Mouse (Mus musculus): ENCODE results near the gene Acot11. TPM values are rescaled to one million over a fixed set of nuclear protein-coding genes. Genes with fewer than 3 reads are reported as not detected.

The Acot11 gene
- total and polyA plus RNA-seq, 2 experiments from 2014 or later, result 1.8 to 7.0 TPM

DNA sequence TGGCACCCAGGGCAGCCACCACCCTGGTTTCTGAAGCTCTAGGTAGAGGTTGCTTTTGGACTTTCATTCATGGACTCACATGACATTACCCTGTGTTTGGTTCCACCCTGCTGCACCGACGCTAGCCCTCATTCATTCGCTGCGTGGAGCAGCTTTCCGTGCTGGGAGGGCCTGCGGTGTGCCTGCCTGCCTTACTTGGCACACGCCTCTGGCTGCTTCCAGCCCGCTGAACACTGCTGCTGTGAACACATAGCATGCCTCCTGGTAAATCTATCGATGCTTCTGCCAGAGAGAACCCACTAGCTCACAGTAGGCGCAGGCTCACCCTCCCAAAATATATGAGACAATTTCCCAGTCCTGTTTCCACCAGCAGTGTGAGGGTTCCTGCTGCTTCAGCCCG, 100.4 kb downstream of the Acot11 start:
- TF ChIP-seq CTCF (IDR thresholded peaks at IDR 0.05), result no peak
- Histone ChIP-seq H3K4me2 (ENCODE audit: low read depth, low read length, poor library complexity, severe bottlenecking) (no peak overlapping the region), H3K4me1 (ENCODE audit: insufficient read depth, low read length) (peaks cover 25% of the 10 kb centered on the region), H3K36me3 (ENCODE audit: insufficient read depth, low read length) (no peaks in the 10 kb centered on the region), H3K4me3 (ENCODE audit: low read depth, low read length) (no peak overlapping the region), H3K27me3 (ENCODE audit: insufficient read depth, low read length) (no peaks in the 10 kb centered on the region), H3K9ac (replicated peaks; ENCODE audit: low read length, poor library complexity, severe bottlenecking) (peak overlapping the region; percentile 19; the same call in 1 of the 2 replicates), H3K27ac (ENCODE audit: low read depth, low read length) (peak overlapping the region; percentile 74), H3K9me3 (ENCODE audit: low read length) (no peaks in the 10 kb centered on the region)
- 28% methylated on average over 11 of the region's 11 CpGs for WGBS
- DNase-seq (ENCODE audit: low spot score), result peak; percentile 77
- no peak for ATAC-seq (ENCODE audit: low FRiP score)

DNA sequence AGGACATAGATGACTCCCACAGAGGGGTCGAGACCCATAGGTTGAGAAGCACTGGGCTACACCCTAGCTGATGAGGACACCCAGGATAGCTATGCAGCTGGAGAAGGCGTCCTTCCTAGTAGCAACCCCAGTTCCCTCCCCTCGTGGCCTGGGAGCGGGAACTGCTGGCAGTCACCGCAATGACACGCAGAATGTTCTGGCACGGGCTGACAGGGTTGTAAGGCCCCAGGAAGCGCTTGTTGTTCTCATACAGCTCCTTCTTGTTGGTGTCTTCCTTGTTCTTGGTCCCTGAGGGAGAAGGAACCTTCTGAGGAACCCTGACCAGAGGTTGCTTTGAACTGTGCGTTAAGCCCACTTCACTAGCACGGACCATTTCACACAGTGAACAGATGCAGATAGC, 100.8 kb downstream of the Acot11 start:
- no peaks in the 10 kb centered on the region for H3K36me3 ChIP-seq (ENCODE audit: insufficient read depth, low read length)

DNA sequence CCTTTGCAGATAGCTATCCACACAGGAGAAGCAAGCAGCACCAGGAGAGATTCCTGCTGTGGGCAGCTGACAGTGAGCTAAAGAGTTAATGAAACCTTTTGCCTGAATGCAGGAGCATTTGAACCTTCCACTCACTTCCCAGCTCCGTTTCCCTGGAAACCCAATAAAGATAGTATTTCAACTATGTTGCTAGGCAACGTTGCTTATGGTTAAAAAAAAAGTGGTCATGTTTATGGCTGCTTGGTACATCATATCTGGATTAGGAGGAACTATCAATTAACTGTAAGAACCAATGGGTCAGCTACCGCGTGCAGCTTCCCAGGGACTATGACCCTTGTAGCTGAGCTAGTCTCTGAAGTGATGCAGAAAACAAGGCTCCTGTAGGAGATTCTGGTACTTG, 104.0 kb downstream of the Acot11 start:
- peaks cover 25% of the 10 kb centered on the region for H3K4me1 ChIP-seq (ENCODE audit: insufficient read depth, low read length)
- no peak overlapping the region for H3K4me3 ChIP-seq (ENCODE audit: low read depth, low read length)
- H3K27ac ChIP-seq (ENCODE audit: low read depth, low read length), result peak overlapping the region; percentile 77
- DNase-seq (ENCODE audit: low spot score), result peak; percentile 72
- no peaks in the 10 kb centered on the region for H3K36me3 ChIP-seq (ENCODE audit: insufficient read depth, low read length)
- no peaks in the 10 kb centered on the region for H3K9me3 ChIP-seq (ENCODE audit: low read length)
- no peaks in the 10 kb centered on the region for H3K27me3 ChIP-seq (ENCODE audit: insufficient read depth, low read length)
- WGBS, result 13% methylated on average over 4 of the region's 4 CpGs
- ATAC-seq (ENCODE audit: low FRiP score), result no peak
- H3K4me2 ChIP-seq (ENCODE audit: low read depth, low read length, poor library complexity, severe bottlenecking), result 0 out of 2 replicates have a peak overlapping the region, but pooled peaks have one; percentile 15
- no peak overlapping the region for H3K9ac ChIP-seq (replicated peaks; ENCODE audit: low read length, poor library complexity, severe bottlenecking)
- no peak for TF ChIP-seq CTCF (IDR thresholded peaks at IDR 0.05)

More for the DNA sequence above, 100.8 kb downstream of the Acot11 start:
- WGBS, result 82% methylated on average over 10 of the region's 10 CpGs
- no peaks in the 10 kb centered on the region for H3K9me3 ChIP-seq (ENCODE audit: low read length)
- no peak overlapping the region for H3K4me2 ChIP-seq (ENCODE audit: low read depth, low read length, poor library complexity, severe bottlenecking)
- TF ChIP-seq CTCF (IDR thresholded peaks at IDR 0.05), result no peak
- peak overlapping the region; percentile 74 for H3K27ac ChIP-seq (ENCODE audit: low read depth, low read length)
- peaks cover 25% of the 10 kb centered on the region for H3K4me1 ChIP-seq (ENCODE audit: insufficient read depth, low read length)
- DNase-seq (ENCODE audit: low spot score), result no peak
- no peak overlapping the region for H3K9ac ChIP-seq (replicated peaks; ENCODE audit: low read length, poor library complexity, severe bottlenecking)
- H3K4me3 ChIP-seq (ENCODE audit: low read depth, low read length), result no peak overlapping the region
- no peak for ATAC-seq (ENCODE audit: low FRiP score)
- no peaks in the 10 kb centered on the region for H3K27me3 ChIP-seq (ENCODE audit: insufficient read depth, low read length)

DNA sequence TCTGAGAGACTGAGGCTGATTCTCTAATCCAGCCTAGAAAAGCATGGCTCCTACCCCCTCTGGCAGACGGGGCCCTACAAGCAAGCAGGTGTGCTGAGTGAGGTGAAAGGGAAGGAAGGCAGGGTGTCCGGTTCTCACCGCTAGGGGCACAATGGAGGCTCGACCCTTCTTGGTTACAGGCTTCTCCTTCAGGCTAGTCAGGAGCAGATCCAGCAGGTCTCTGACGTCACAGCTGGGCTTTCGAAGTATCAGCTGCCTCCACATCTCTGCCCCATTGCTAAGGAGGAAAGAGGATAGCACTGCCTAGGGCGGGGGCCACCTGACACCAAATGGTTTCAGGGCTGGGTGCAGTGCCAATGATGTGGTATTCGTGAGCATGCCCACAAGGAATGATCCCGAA, 104.8 kb downstream of the Acot11 start:
- H3K9ac ChIP-seq (replicated peaks; ENCODE audit: low read length, poor library complexity, severe bottlenecking), result no peak overlapping the region
- no peaks in the 10 kb centered on the region for H3K9me3 ChIP-seq (ENCODE audit: low read length)
- H3K4me2 ChIP-seq (ENCODE audit: low read depth, low read length, poor library complexity, severe bottlenecking), result no peak overlapping the region
- peak overlapping the region; percentile 77 for H3K27ac ChIP-seq (ENCODE audit: low read depth, low read length)
- no peaks in the 10 kb centered on the region for H3K27me3 ChIP-seq (ENCODE audit: insufficient read depth, low read length)
- TF ChIP-seq CTCF (IDR thresholded peaks at IDR 0.05), result peak; percentile 64
- H3K36me3 ChIP-seq (ENCODE audit: insufficient read depth, low read length), result no peaks in the 10 kb centered on the region
- 16% methylated on average over 9 of the region's 9 CpGs for WGBS
- H3K4me3 ChIP-seq (ENCODE audit: low read depth, low read length), result no peak overlapping the region
- ATAC-seq (ENCODE audit: low FRiP score), result no peak
- peak; percentile 42 for DNase-seq (ENCODE audit: low spot score)
- peaks cover 20% of the 10 kb centered on the region for H3K4me1 ChIP-seq (ENCODE audit: insufficient read depth, low read length)

Other genes with a start within 250 kb of the Acot11 start
- gene Dhcr24, start 244.0 kb downstream of the Acot11 start, total RNA-seq (2014; rRNA removed), result 107 and 139 TPM in 2 replicates
- gene Dhcr24, start 244.0 kb downstream of the Acot11 start, polyA plus RNA-seq (2015; fragmentation: Nextera tagmentation; extraction: Ambion mirVana), result 8.0 and 8.1 TPM in 2 replicates
- not detected in 2 replicates for gene Lexm, start 187.8 kb downstream of the Acot11 start, total RNA-seq (2014; rRNA removed)
- gene Lexm, start 187.8 kb downstream of the Acot11 start, polyA plus RNA-seq (2015; fragmentation: Nextera tagmentation; extraction: Ambion mirVana), result not detected in 2 replicates
- 4.1 and 4.6 TPM in 2 replicates for gene Ttc22, start 182.6 kb downstream of the Acot11 start, total RNA-seq (2014; rRNA removed)
- 4.1 and 4.7 TPM in 2 replicates for gene Ttc22, start 182.6 kb downstream of the Acot11 start, polyA plus RNA-seq (2015; fragmentation: Nextera tagmentation; extraction: Ambion mirVana)
- gene Pars2, start 153.9 kb downstream of the Acot11 start, total RNA-seq (2014; rRNA removed), result 5.9 and 10.3 TPM in 2 replicates
- gene Pars2, start 153.9 kb downstream of the Acot11 start, polyA plus RNA-seq (2015; fragmentation: Nextera tagmentation; extraction: Ambion mirVana), result 7.0 and 7.4 TPM in 2 replicates
- gene Ttc4, start 126.1 kb downstream of the Acot11 start, total RNA-seq (2014; rRNA removed), result 121 and 127 TPM in 2 replicates
- 93.2 and 111 TPM in 2 replicates for gene Ttc4, start 126.1 kb downstream of the Acot11 start, polyA plus RNA-seq (2015; fragmentation: Nextera tagmentation; extraction: Ambion mirVana)
- gene Mroh7, start 74.1 kb downstream of the Acot11 start, total RNA-seq (2014; rRNA removed), result 1.1 and 1.3 TPM in 2 replicates
- 0.59 and 0.64 TPM in 2 replicates for gene Mroh7, start 74.1 kb downstream of the Acot11 start, polyA plus RNA-seq (2015; fragmentation: Nextera tagmentation; extraction: Ambion mirVana)
- gene Fam151a, start 71.1 kb downstream of the Acot11 start, total RNA-seq (2014; rRNA removed), result not detected in 2 replicates
- gene Fam151a, start 71.1 kb downstream of the Acot11 start, polyA plus RNA-seq (2015; fragmentation: Nextera tagmentation; extraction: Ambion mirVana), result not detected in 2 replicates
- 172 and 176 TPM in 2 replicates for gene Ssbp3, start 105.7 kb upstream of the Acot11 start, total RNA-seq (2014; rRNA removed)
- 110 and 126 TPM in 2 replicates for gene Ssbp3, start 105.7 kb upstream of the Acot11 start, polyA plus RNA-seq (2015; fragmentation: Nextera tagmentation; extraction: Ambion mirVana)

All from midbrain, postnatal 0 days (tissue).